Mouse (Mus musculus) bone marrow macrophage, adult 2 months (primary cell): ENCODE measurements around the gene Tubgcp6.

Source experiments
- CTCF ChIP-seq: IDR thresholded peaks from 2 replicates; pipeline ENCODE4 v1.5.1; 2012; ENCODE audit warnings: low read depth, mild to moderate bottlenecking, low read length, moderate library complexity
- POLR2A ChIP-seq: IDR thresholded peaks from 2 replicates; pipeline ENCODE4 v1.6.1; 2012; ENCODE audit warnings: mild to moderate bottlenecking, low read depth, low read length, borderline replicate concordance

DNA sequence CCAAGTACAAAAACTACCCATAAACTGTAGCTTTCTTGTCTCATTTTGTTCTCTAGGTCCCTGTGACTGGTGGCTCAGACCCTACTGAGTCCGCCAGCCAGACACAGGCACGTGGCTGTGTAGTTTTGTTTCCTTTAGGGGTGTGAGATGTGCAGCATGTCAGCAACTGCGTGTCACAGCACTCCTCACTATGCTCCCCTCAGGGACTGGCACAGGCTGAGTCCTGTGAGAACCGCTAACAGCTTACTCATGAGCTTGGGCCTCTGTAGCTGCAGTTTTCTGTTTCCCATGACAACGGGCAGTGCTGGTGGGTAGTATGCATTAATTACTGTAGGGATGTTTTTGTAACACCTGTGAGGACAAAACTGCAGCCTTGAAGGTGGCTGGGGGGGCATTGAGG is 30.7 kb downstream of the Tubgcp6 start:
- no peak for TF ChIP-seq POLR2A
- no peak for TF ChIP-seq CTCF
